Comparison of ENCODE assay signal across 16 mouse cellular contexts in the genomic region with DNA sequence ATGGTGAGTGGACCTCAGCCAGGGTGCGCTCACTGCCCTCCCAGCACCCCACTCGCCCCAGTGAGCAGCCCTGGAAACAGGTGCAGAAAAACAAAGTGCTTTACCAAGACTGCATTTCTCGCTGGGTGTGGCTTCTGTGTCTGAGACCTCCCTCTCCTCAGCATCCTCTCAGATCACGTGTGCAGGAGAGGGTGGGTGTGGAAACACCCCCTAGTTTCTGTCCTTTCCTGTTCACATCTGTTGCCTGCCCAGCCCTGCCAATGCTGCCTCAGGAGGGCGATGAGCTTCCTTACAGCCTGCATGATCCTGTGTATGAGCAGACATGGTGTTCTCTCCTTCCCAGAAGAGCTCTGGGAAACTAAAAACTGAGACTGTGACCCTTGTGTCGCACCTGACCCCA. TPM values are rescaled to one million over a fixed set of nuclear protein-coding genes. Genes with fewer than 3 reads are reported as not detected.
DNase-seq lines count a peak whose midpoint lies in the region; ATAC-seq and TF ChIP-seq lines count a peak whose summit lies in the region.
"Had no signal": no experiment of that assay in that cellular context is flagged by ENCODE, and none has a peak within 500 bp of the region (broad histone marks: within the 10 kb centered on the region; RNA-seq: fewer than 3 reads in every experiment).

No protein-coding gene starts in this region.

- TF ChIP-seq EP300 in lung, postnatal 0 days (IDR thresholded peaks at IDR 0.05), result no peak

- H3K4me2 ChIP-seq in heart, embryonic 11.5 days, result no peak overlapping the region
- no peak overlapping the region for H3K4me2 ChIP-seq in lung, postnatal 0 days (replicated peaks; ENCODE audit: low read depth, low read length)
- H3K4me2 ChIP-seq in kidney, postnatal 0 days (ENCODE audit: low read length), result no peak overlapping the region
- H3K4me2 ChIP-seq: neural tube, embryonic 13.5 days had no signal

- H3K27me3 ChIP-seq in heart, embryonic 11.5 days (ENCODE audit: control insufficient read depth, insufficient read depth, low read length), result no peaks in the 10 kb centered on the region
- no peaks in the 10 kb centered on the region for H3K27me3 ChIP-seq in lung, postnatal 0 days (replicated peaks; ENCODE audit: insufficient read depth, low read length)
- H3K27me3 ChIP-seq in kidney, postnatal 0 days (ENCODE audit: insufficient read depth, low read length), result no peaks in the 10 kb centered on the region
- H3K27me3 ChIP-seq: neural tube, embryonic 13.5 days; Patski had no signal

- 81% methylated on average over 6 of the region's 6 CpGs for WGBS in heart, embryonic 11.5 days (ENCODE audit: insufficient replicate concordance)
- 73% methylated on average over 6 of the region's 6 CpGs for WGBS in lung, postnatal 0 days
- 55% methylated on average over 6 of the region's 6 CpGs for WGBS in kidney, postnatal 0 days

- no peaks in the 10 kb centered on the region for H3K9me3 ChIP-seq in heart, embryonic 11.5 days (replicated peaks; ENCODE audit: control insufficient read depth, low read length)
- H3K9me3 ChIP-seq in lung, postnatal 0 days (ENCODE audit: low read length), result no peaks in the 10 kb centered on the region
- H3K9me3 ChIP-seq in kidney, postnatal 0 days (replicated peaks; ENCODE audit: low read length), result no peaks in the 10 kb centered on the region
- H3K9me3 ChIP-seq: hindbrain, embryonic 10.5 days; midbrain, embryonic 10.5 days; neural tube, embryonic 13.5 days had no signal

- no peak overlapping the region for H3K9ac ChIP-seq in heart, embryonic 11.5 days (ENCODE audit: low read depth, low read length)
- no peak overlapping the region for H3K9ac ChIP-seq in lung, postnatal 0 days (replicated peaks; ENCODE audit: low read depth)
- no peak overlapping the region for H3K9ac ChIP-seq in kidney, postnatal 0 days (ENCODE audit: low read depth, low read length)
- H3K9ac ChIP-seq: neural tube, embryonic 13.5 days had no signal

- H3K27ac ChIP-seq in heart, embryonic 11.5 days (ENCODE audit: low read depth, low read length), result no peak overlapping the region
- H3K27ac ChIP-seq in lung, postnatal 0 days (ENCODE audit: low read length), result no peak overlapping the region
- H3K27ac ChIP-seq in kidney, postnatal 0 days, result peak overlapping the region; percentile 66
- H3K27ac ChIP-seq: hindbrain, embryonic 10.5 days; midbrain, embryonic 10.5 days; neural tube, embryonic 13.5 days had no signal

- DNase-seq in heart, adult 11 months, result peak; percentile 95
- no peak for DNase-seq in lung, postnatal 0 days (ENCODE audit: low spot score)
- no peak for DNase-seq in lung, adult 18-20 months
- no peak for DNase-seq in kidney, postnatal 0 days (ENCODE audit: low spot score)
- DNase-seq in thymus, postnatal 14 days, result peak; percentile 83
- no peak for DNase-seq in adrenal gland, postnatal 36 days
- DNase-seq in frontal cortex, postnatal 10 days (ENCODE audit: low spot score in 2 of 2), result no peak
- DNase-seq: B cell, adult 2 months; gastrocnemius, postnatal 36 days; liver had no signal

- ATAC-seq in heart, embryonic 11.5 days (replicated peaks; ENCODE audit: insufficient number of reproducible peaks, low FRiP score, low TSS enrichment), result no peak
- ATAC-seq in lung, postnatal 0 days, result peak; percentile 27; the same call in 1 of the 2 replicates
- no peak; the same call in 1 of the 2 replicates for ATAC-seq in kidney, postnatal 0 days (replicated peaks; ENCODE audit: low FRiP score, low read depth)
- ATAC-seq: Patski had no signal

- H3K4me1 ChIP-seq in heart, embryonic 11.5 days (ENCODE audit: control insufficient read depth, insufficient read depth, low read length), result no peaks in the 10 kb centered on the region; the same call in 1 of the 2 replicates
- H3K4me1 ChIP-seq in lung, postnatal 0 days (ENCODE audit: insufficient read depth, low read depth, low read length), result no peaks in the 10 kb centered on the region
- 0 out of 2 replicates have a peak, but pooled peaks cover 3% of the 10 kb centered on the region for H3K4me1 ChIP-seq in kidney, postnatal 0 days (replicated peaks; ENCODE audit: insufficient read depth, low read length)
- H3K4me1 ChIP-seq: neural tube, embryonic 13.5 days had no signal

- peaks cover 17% of the 10 kb centered on the region for H3K36me3 ChIP-seq in heart, embryonic 11.5 days (ENCODE audit: control insufficient read depth, insufficient read depth, low read length)
- H3K36me3 ChIP-seq in lung, postnatal 0 days (ENCODE audit: insufficient read depth, low read length), result peaks cover 6% of the 10 kb centered on the region; the same call in 1 of the 2 replicates
- peaks cover 17% of the 10 kb centered on the region; the same call in 1 of the 2 replicates for H3K36me3 ChIP-seq in kidney, postnatal 0 days (ENCODE audit: insufficient read depth, low read length)

- no peak for TF ChIP-seq CTCF in lung, postnatal 0 days (IDR thresholded peaks at IDR 0.05)
- no peak for TF ChIP-seq CTCF in kidney, postnatal 0 days (IDR thresholded peaks at IDR 0.05; ENCODE audit: low read depth)

- H3K4me3 ChIP-seq in heart, embryonic 11.5 days (ENCODE audit: low read depth, low read length), result no peak overlapping the region
- no peak overlapping the region for H3K4me3 ChIP-seq in lung, postnatal 0 days (ENCODE audit: low read depth, low read length)
- H3K4me3 ChIP-seq in kidney, postnatal 0 days (replicated peaks; ENCODE audit: low read depth, low read length), result no peak overlapping the region
- H3K4me3 ChIP-seq: hindbrain, embryonic 10.5 days; midbrain, embryonic 10.5 days; neural tube, embryonic 13.5 days had no signal

RNA-seq across cellular contexts. Expression of gene Degs2, which starts 15.7 kb away (rescaled TPM):
- 0.54 and 1.2 TPM in 2 replicates for polyA plus RNA-seq in heart, embryonic 11.5 days (2014; fragmentation: Nextera tagmentation; extraction: Ambion mirVana)
- polyA plus RNA-seq in lung, postnatal 0 days (2015; fragmentation: Nextera tagmentation; extraction: Ambion mirVana), result 0.74 and 0.75 TPM in 2 replicates
- 19.0 and 21.5 TPM in 2 replicates for polyA plus RNA-seq in kidney, postnatal 0 days (2015; fragmentation: Nextera tagmentation; extraction: Ambion mirVana)
- total RNA-seq in adrenal gland, postnatal 36 days (2021), result under 1 TPM in 1 of 2 experiments, not detected in 1; 0.23 TPM
- total RNA-seq: common myeloid progenitor, adult 5-6 weeks had no signal

Comparison
In these comparisons a context has a peak if more than half of its experiments do, and no peak if none do; other contexts are left out.
1. DNase-seq: peak in heart, adult 11 months (single experiment) and thymus, postnatal 14 days (single experiment); none in lung, postnatal 0 days (single experiment), lung, adult 18-20 months (0 of 2), kidney, postnatal 0 days (single experiment), adrenal gland, postnatal 36 days (0 of 2) and frontal cortex, postnatal 10 days (0 of 2).